Mouse (Mus musculus): ENCODE data around the gene Ppp1r13b.

DNA sequence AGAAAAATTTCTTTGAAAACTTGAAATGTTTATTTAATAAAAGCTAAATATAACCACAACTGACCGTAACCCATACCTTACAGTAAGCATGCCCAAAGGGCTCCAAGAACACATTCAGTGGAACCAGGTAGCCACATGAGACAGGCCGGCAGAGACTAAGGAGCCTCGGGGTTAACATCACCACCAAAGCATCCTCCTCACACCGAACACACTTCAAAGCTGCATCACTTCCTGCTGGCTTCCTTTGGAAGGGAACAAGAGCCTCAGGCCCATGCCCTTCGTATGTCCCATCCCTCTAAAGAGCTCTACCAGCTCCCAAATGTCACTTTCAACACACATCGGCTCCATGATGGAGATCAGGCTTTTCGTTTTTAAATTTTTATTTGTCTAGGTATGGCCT is 5.4 kb downstream of the Ppp1r13b start:
- TF ChIP-seq CTCF (IDR thresholded peaks at IDR 0.05; ENCODE audit: low read depth, low read length) (no peak), TAL1 (conservative IDR thresholded peaks at IDR 0.05; ENCODE audit: low read depth, low read length) (no peak), GATA1 (IDR thresholded peaks at IDR 0.05; ENCODE audit: borderline replicate concordance, low read length) (no peak), POLR2AphosphoS5 (IDR thresholded peaks at IDR 0.05; ENCODE audit: insufficient replicate concordance, low read depth, low read length) (no peak), GATA2 (IDR thresholded peaks at IDR 0.05; ENCODE audit: borderline replicate concordance, low read depth, low read length) (no peak)
